Mouse (Mus musculus): ENCODE results near the gene Bag5.
"Not testable (repeated sequence)": the region's sequence is repeated elsewhere in the genome, so short reads cannot be mapped to it uniquely, and the experiment has no call there.

Gene Bag5

DNA sequence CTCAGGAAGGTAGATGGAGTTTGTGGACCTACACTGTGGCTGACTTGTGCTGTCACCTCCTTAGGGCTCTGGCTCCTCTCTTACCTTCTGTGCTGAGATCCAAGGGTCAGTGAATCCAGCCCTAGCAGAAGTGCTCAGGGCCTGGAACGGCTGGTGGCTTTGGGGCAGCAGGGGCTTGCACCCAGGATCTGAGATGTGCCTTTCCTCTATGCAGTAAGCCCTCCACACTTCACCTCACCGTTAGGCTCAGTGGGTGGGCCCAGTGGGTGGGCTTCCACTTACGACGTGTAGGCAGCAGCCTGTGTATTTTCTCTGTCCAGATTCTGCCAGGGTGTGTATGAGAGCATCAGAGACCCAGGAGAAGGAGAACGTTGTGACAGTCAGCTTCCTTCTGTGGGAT is 19.9 kb upstream of the Bag5 start:
- DNase-seq = no peak

- DNase-seq = peak; percentile 86
These were observed 19.1 kb upstream of the Bag5 start for GRCm38 (mm10) chr12:111731822-111732807.

GRCm38 (mm10) chr12:111727956-111728355 is 14.9 kb upstream of the Bag5 start:
- DNase-seq = no peak

DNA sequence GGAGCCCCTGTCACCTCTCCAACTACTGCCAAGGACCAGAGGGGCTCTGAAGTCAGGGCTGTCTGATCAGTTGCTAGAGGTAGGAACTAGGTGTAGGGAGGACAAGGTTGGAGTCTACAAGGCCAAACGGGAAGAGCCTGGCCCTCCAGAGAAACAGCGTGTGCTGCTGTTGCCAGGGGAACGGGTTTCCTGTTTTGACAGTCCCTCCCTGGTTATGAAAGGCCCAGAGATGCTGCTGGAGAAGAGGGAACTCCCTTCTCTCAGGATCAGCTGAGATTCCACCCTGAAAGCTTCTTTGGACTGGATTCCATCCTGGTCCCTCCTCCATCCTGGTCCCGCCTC is 13.0 kb upstream of the Bag5 start:
- DNase-seq = no peak

- no peak for DNase-seq
These were observed 12.5 kb upstream of the Bag5 start for GRCm38 (mm10) chr12:111725338-111726121.

GRCm38 (mm10) chr12:111724638-111725337 is 11.7 kb upstream of the Bag5 start:
- DNase-seq = no peak

- DNase-seq = peak; percentile 51
These were observed 9.6 kb upstream of the Bag5 start for GRCm38 (mm10) chr12:111722654-111723053.

- DNase-seq = no peak
These were observed 7.2 kb upstream of the Bag5 start for GRCm38 (mm10) chr12:111720222-111720621.

- no peak for DNase-seq
These were observed 5.6 kb upstream of the Bag5 start for GRCm38 (mm10) chr12:111718656-111719055.

DNA sequence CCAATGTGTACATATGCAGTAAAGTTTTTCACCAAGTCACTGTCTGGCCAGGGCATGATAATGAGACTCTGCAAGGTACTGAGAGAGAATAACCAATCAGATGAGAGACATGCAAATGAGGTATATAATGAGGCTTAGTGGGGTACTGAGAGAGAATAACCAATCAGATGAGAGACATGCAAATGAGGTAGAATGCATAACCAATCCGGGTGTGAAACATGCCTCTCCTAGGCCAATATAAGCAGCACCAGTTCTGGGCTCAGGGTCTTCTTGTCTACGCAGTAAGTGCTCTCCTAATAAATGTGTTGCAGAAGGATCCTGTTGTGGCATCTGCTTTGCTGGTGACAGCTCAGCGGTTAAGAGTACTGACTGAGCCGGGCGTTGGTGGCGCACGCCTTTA is 3.4 kb upstream of the Bag5 start:
- no peak for DNase-seq

GRCm38 (mm10) chr12:111713880-111714279 is 823 bp upstream of the Bag5 start:
- not testable (repeated sequence) for DNase-seq

DNA sequence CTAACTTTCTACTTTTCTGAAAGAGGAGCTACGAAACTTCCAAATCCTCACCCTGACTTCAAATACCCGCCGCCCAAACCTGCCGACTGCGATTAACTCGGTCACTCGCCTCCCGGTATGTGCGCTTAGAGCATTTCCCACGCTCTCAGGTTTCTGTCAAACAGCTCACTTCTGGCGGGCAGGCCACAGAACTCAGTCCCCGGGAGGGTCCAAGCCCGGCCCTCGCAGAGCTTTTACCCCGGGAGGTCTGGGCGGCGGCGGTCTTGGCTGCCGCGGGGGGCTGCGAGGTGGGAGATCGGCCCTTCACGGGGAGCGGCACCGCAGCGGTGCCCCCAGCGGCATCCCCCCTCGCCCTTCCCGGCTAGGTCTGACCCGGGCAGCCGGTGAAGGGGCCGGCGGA is 581 bp downstream of the Bag5 start:
- DNase-seq = peak; percentile 36

DNA sequence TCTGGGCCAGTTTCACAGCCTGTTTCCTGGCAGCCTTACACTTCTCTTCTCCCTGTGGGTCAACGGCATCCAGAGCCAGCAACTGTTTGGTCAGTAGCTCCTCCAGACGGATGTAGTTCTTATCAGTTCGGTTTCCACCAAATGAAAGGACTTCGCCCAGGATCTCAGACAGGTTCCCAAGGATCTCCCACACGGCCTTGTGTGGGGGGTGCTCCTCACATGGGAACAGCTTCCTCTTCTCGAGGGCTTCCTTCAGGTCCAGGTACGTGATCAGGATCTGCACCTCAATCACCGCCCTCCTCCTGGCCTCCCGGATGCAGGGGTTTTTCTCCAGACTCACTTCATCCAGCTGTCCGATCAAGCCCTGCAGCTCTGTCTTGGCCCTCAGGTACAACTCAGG is 3.0 kb downstream of the Bag5 start:
- no peak for DNase-seq

DNA sequence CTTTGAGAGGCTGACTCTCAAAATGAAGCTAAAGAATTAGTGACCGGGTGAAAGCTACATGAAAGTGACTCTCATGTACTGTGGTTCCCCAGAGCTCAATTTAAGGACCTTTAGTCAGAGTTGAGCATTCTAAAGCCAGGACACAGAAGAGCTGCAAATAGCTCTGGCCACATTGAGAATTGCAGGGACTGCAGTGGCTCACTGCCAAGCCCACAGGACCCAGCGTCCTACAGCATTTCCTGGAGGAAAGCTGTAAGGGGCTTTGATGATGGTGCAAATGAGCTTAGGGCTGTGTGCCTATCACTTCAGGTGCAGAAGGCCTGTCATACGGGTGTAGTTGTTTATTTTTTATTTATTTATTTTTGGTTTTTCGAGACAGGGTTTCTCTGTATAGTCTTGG is 4.9 kb downstream of the Bag5 start:
- no peak for DNase-seq

DNA sequence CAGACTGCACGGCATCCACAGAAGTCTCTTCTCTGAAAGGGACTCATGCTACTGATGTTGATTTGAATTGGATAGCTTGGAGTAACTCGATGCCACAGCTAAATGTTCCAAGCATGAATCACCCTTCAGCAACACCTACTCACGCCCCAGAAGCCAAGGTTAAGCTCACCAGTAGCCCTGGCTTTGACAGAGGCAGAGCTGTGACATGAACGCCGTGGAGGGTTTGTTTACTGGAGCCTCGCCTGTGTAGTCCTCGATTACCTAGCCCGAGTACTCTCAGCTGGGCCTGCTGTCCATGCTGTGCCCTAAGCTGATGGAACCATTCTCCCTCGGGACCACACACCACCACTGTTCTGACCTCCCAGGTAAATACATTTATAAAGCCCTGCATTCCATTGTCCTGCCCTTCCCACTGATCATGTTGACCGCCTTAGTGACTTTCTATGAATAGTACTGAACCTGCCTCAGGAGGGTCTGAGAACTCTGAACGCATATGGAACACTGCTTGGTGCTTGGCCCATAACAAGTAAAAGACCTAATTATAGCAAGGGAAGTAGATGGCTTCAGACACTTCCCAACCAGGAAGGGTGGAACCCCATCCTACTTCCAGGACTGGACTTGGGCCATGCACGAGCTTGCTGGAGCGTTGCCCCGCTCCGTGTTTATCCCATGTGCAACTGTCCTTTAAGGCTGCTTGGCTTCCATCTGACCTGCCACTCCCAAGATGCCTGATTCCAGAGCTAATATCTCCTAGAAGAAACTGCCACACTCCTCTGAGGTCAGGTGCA is 7.7 kb downstream of the Bag5 start:
- DNase-seq = no peak

DNA sequence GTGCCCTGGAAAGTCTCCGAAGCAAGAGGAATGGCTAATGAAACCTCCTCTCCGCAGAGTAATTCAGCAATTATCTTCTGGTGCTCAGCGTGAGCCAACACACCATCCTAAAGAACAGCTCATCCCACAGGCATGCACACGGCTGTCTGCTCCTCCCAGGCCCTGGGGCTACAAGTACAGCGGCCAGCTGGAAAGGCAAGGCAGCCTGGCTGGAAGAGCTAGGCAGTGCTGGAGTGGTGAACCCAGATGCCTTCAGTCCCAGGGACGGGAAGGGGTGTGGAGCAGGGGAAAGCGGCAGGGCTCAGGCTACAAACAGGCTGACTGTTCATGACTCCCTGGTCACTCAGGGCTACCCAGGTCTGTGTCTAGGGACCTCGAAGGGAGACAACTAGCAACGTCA is 8.4 kb downstream of the Bag5 start:
- DNase-seq = no peak

- DNase-seq = no peak
These were observed 9.8 kb downstream of the Bag5 start for GRCm38 (mm10) chr12:111703301-111703700.

DNA sequence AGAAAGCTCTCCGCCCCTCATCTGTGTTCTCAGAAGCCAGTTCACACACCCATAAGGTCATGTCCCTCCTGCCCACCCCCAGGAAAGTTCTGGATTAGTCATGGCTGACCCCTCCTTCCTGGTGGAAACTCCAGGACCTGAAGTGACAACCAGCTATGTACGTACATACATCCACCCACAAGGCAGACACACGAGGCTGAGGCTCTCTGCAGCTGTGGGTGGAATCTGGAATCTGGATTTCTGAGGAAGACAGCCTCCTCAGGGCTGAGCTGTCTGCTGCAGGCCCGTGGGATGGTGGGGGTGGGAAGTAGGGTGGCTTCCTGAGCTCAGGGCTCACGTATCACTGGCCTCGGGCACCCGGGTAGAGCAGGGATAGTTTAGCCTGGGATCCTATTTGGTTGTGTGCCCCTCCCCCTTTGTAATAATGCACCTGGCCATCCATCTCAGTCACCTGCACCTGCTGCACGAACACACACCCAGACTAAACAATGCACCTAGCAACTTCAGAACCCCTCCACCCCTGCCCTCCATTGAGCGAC is 12.1 kb downstream of the Bag5 start:
- no peak for DNase-seq

DNA sequence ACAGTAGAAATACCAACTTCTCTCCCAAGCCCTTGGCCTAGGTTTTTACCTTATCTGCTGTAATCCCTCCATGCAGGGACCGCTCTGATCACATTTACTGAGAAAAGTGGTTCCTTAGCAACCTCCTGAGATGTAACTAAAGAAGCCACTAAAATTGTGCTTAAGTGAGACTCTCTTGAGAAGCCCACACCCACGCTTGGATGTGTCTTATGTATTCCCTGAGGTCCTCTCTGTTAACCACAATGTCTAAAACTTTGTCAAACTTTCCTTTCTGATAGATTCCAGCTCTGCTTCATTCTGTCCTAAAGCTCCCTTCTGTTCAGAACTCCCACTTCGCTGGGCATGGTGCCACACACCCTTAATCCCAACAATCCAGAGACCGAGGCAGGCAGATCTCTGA is 13.5 kb downstream of the Bag5 start:
- no peak for DNase-seq

DNA sequence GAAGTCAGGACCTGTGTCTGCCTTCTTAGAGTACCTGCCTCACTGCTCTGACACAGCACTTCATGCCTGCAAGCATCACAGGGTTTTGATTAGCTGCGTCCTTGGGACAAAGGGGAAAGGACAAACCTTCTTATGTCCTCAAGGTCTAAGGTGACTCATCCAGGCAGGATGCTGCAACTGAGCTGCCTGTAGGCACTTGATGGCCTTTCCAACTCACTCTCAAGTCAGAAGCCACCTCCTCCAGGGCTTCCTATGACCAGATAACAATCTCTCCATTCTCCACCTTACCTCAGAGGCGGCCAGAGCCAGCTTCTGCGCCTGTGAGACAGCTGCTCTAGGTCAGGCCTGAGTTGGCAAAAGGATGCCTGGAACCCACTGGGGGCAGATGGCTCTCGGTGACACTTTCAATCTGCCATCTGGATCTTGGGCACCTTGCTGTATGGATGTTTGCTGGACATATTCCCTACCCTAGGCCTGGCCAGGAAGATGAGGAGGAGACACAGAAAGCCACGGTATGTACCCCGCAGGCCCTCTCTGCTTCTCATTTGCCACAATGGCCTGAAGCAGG is 14.6 kb downstream of the Bag5 start:
- no peak for DNase-seq

DNA sequence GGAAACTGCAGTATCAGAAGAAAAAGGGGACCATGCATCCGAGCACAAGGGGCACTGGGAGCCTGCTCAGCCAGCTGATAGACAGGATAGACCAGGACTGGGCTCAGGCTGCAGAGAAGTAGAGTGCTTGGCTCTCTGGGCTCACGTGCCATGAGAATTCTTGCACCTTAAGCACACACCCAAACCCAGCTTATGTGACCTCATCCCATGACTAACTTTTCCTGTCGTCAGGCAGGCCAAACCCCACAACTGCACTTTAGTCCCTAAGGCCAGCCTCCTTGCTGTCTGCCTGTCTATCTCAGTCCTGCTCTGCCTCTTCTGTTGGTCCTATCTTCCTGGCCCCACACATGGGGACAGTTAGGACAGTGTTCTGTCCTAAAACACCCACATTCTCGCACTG is 15.3 kb downstream of the Bag5 start:
- no peak for DNase-seq

GRCm38 (mm10) chr12:111696239-111696638 is 16.8 kb downstream of the Bag5 start:
- DNase-seq = peak; percentile 59
